Mouse (Mus musculus): ENCODE results near the gene Ttll1.
"Not testable (repeated sequence)": the region's sequence is repeated elsewhere in the genome, so short reads cannot be mapped to it uniquely, and the experiment has no call there.

The Ttll1 gene

DNA sequence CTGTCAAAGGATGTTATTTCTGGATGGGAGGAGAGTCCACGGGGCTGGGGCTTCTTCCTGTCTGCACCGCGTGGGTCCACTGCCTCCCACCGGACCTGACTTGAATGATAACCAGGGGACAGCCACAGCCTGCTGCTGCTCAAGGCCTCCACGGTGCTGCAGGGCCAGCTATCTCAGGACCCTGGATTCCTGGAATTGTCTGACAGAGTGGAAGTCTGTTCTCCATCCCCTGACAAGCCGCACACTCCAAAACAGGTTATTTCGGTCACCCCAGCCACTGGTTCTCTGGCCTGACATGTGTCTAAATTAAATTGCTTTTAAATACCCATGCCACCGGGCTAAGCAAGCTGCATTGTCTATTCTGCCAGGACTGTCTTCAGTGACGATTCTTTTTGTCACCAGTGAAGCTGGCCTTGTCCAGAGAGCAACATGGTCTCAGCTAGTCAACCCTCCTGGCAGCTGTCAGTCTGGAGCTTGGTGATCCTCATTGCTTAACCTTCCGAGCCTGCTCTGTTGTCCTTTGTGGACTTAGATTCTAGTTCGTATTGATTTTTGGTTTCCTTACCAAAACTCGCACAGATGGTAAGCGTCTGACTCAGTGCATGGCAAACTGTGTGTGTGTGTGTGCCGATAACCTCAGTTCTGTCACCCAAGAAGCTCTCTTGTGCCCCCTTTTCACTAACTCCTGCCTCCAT, 13.1 kb upstream of the Ttll1 start:
- no peak for DNase-seq (ENCODE audit: extremely low read depth, low read depth)

DNA sequence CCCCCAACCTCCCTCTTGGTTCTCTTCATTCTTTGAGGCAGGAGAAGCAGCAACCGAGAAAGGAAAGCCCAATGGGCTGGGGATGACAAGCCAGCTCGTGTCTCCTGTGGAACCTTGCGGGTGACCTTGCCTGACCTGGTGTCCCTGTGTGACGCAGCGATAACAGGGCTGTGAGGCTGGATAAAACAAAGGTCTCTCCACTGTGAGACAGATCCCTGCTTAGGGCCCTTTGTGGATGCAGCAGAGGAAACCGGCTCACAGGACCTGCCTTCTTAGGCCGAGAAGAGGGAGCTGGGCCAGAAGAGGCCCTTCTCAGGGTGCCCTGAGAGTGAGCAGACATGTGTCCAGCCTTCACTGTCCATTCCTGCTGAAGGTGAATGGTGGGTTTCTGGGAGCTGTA, 12.5 kb upstream of the Ttll1 start:
- no peak for DNase-seq (ENCODE audit: extremely low read depth, low read depth)

DNA sequence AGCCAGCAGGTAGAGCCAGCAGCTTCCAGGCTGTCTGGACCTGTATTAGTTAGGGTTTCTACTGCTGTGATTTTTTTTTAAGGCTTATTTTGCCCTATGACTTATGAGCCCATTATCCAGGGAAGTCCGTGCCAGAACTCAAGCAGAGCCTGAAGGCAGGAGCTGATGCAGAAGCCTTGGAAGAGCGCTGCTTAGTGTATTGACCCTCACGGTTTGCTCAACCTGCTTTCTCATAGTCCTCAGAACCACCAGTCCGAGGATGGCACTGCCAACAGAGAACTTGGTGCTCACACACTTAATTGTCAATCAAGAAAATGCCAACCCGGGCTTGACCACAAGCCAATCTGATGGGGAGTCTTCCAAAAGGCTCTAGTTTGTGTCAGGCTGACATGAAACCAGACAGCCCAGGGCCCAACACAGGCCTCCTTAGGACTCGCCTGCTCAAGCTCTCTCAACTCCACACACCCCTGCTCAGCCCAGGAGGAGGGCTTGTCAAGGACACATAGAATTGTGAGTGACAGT, 10.2 kb upstream of the Ttll1 start:
- no peak for DNase-seq (ENCODE audit: extremely low read depth, low read depth)

GRCm38 (mm10) chr15:83518215-83519048, 7.7 kb upstream of the Ttll1 start:
- no peak for DNase-seq (ENCODE audit: extremely low read depth, low read depth)

DNA sequence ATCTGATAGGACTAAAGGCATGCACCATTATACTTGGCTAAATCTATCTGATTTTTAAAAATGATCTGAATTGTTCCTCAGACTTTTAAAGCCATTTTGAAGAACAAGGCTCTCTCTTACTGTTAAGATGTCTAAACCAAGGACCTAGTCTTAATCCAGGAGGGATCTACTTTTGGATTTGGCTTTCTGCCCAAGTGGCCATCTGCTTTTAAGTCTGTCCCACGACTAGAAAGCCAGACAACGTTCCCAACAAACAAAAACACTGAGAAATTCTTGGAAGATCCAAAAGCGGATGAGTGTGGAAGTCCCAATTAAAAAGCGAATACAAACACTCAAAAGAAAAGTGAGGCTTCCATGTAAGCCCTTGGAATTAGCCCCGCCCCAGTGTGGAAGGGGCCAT, 4.3 kb upstream of the Ttll1 start:
- no peak for DNase-seq (ENCODE audit: extremely low read depth, low read depth)

GRCm38 (mm10) chr15:83512489-83513281, 2.0 kb upstream of the Ttll1 start:
- DNase-seq (ENCODE audit: extremely low read depth, low read depth): no peak

GRCm38 (mm10) chr15:83509950-83510804, 516 bp downstream of the Ttll1 start:
- DNase-seq (ENCODE audit: extremely low read depth, low read depth): no peak

DNA sequence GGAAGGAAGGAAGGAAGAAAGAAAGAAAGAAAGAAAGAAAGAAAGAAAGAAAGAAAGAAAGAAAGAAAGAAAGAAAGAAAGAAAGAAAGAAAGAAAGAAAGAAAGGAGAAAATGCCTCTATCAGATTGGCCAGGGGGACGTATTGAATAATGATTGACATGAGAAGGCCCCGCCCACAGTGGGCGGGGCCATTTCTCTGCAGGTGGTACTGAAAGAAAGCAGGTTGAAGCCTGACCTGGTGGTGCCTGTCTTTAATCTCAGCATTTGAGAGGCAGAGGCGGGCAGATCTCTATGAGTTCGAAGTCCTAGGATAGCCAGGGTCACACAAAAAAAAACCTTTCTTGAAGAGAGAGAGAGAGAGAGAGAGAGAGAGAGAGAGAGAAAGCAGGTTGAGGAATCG, 9.2 kb downstream of the Ttll1 start:
- not testable (repeated sequence) for DNase-seq (ENCODE audit: extremely low read depth, low read depth)

DNA sequence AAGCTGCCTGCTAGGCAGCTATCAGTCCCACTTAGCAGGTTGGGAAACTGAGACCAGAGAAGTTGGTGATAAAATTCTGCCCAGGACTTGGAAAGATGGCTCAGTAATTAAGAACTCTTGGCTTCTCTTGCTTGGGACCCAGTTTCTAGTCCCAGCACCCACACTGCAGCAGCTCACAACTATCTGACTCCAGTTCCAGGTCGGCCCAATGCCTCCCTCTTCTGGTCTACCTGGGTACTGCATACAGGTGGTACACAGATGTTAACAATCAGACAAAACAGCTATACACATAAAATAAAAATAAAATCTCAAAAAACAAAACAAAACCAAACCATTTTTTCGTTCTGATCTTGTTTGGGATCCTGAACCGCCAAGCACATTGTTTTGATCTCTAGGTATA, 10.3 kb downstream of the Ttll1 start:
- no peak for DNase-seq (ENCODE audit: extremely low read depth, low read depth)

GRCm38 (mm10) chr15:83499211-83499755, 11.4 kb downstream of the Ttll1 start:
- DNase-seq (ENCODE audit: extremely low read depth, low read depth): no peak

DNA sequence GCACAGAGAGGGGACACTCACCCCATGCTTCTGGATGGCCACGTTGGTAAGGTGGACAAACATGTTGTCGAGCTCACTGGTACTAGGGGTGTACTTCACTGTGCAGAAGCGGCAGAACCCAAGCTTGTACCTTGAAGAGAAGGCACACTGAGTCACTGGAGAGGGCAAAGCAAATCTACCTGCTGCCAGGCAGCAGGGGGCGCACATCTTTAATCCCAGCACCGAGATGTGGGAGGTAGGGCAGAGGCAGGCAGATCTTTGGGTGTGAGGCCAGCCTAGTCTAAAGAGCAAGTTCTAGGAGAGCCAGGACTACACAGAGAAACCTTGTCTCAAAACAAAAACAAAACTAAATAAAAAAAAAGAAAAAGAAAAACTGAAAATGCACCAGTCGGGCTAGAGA, 13.4 kb downstream of the Ttll1 start:
- no peak for DNase-seq (ENCODE audit: extremely low read depth, low read depth)

DNA sequence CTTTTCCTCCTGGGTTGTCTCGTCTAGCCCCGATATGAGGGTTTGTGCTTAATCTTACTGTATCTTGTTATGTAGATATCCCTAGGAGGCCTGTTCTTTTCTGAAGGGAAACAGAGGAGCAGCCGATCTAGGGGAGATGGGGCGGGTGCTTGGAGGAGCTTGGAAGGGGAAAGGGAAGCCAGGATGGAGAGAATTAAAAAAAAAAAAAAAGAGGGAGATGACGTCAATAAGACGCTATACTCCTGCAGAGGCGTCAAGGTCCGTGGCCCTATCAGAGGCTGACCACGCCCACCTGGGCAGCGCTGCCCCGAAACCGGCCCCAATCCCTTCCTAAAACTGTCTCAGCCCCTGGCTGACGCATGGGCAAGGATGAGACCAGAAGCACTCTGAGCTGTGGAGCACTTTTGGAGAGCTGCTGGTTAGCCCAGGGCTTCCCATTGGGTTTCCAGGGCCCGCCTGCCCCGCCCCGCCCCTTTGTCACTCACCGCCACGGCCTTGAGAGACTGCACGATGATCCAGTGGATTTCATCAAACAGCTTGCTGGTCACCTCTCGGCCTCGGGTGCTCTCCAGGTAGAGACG, 14.8 kb downstream of the Ttll1 start:
- DNase-seq (ENCODE audit: extremely low read depth, low read depth): no peak

- DNase-seq (ENCODE audit: extremely low read depth, low read depth): no peak
These were observed 15.5 kb downstream of the Ttll1 start for GRCm38 (mm10) chr15:83495195-83495594.

- no peak for DNase-seq (ENCODE audit: extremely low read depth, low read depth)
These were observed 16.1 kb downstream of the Ttll1 start for GRCm38 (mm10) chr15:83494572-83494920.

- no peak for DNase-seq (ENCODE audit: extremely low read depth, low read depth)
These were observed 16.7 kb downstream of the Ttll1 start for GRCm38 (mm10) chr15:83493856-83494571.

DNA sequence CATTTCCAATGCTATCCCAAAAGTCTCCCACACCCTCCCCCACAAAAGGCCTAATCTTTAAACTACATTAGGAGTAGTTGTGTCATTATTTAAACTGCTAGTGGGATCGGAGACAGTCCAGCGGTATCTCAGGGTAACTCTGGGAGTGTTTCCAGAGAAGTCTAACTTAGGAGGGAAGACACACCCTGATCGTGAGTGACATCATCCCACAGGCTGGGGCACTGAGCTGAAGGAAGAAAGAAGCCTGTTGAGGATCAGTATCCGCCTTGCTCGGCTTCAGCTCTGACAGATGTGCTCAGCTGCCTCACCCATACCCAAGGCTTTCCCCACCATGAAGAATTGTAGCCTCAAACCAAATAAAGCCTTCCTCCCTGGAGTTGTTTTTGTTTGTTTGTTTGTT, 18.8 kb downstream of the Ttll1 start:
- DNase-seq (ENCODE audit: extremely low read depth, low read depth): no peak

- DNase-seq (ENCODE audit: extremely low read depth, low read depth): no peak
These were observed 21.2 kb downstream of the Ttll1 start for GRCm38 (mm10) chr15:83489471-83489870.

DNA sequence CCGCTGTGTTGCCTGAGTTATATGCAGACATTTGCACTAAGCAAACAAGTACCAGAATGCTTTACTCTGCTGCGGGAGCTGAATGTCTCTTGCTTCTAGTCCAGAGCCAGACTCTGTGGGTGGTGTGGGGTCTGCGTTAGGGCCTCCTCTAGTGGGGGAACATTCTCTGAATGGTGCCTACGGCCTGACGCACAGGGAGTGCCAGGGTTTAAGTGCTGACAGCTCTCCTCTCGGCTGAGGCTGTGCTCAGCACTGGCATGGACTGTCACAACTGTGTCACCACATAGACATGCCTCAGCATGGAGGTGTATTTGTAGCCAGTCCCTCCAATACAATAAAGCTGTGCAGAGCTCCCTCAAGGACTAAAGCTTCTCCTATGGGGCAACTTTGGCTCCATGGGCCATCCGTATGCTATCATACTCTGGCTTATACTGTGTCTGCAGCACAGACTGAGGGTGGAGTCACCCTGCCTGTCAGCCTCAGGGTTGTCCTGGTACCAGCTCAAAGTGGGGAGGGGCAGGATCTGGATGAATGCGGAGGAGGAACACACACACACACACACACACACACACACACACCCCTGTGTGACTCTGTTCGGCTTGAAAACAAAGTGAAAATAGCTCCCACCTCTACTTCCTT, 23.1 kb downstream of the Ttll1 start:
- DNase-seq (ENCODE audit: extremely low read depth, low read depth): no peak

DNA sequence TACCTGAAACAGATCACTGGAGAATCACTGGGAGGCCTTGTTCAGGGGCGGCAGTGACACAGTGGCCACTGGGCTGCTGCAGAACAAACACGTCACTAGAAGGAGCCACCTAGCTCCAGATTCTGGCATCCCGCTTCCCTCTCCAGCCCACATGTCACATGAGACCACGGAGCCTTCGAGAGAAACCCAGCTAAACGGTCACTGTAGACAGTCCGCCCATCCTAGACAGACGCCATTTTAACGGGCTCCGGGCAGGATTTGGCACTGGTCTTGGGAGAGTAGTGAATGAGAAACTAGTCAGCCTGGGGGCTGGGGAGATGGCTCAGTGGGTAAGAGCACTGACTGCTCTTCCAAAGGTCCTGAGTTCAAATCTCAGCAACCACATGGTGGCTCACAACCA, 26.4 kb downstream of the Ttll1 start:
- no peak for DNase-seq (ENCODE audit: extremely low read depth, low read depth)

All from MEL-GATA-1-ER (cell line).